In genomic region chr6:73026898-73027297, GRCm38 (mm10) we compare ENCODE assay signal across 18 mouse cellular contexts.
"Had no signal": no experiment of that assay in that cellular context is flagged by ENCODE, and none has a peak within 500 bp of the region (broad histone marks: within the 10 kb centered on the region; RNA-seq: fewer than 3 reads in every experiment).

No protein-coding gene starts in this region.

- H3K27ac ChIP-seq: liver, embryonic 13.5 days; midbrain, embryonic 10.5 days; midbrain, embryonic 15.5 days; neural tube, embryonic 12.5 days; neural tube, embryonic 15.5 days had no signal

- H3K27me3 ChIP-seq: liver, embryonic 13.5 days; midbrain, embryonic 15.5 days; neural tube, embryonic 12.5 days; neural tube, embryonic 15.5 days had no signal

- H3K4me3 ChIP-seq: liver, embryonic 13.5 days; megakaryocyte, embryonic 14.5 days; midbrain, embryonic 10.5 days; midbrain, embryonic 15.5 days; neural tube, embryonic 12.5 days; neural tube, embryonic 15.5 days had no signal

- ATAC-seq: intestine, postnatal 0 days; lung, postnatal 0 days; midbrain, embryonic 15.5 days had no signal

- H3K36me3 ChIP-seq: liver, embryonic 13.5 days; midbrain, embryonic 10.5 days; midbrain, embryonic 15.5 days; neural tube, embryonic 12.5 days; neural tube, embryonic 15.5 days had no signal

- H3K4me1 ChIP-seq: liver, embryonic 13.5 days; megakaryocyte, embryonic 14.5 days; midbrain, embryonic 10.5 days; midbrain, embryonic 15.5 days; neural tube, embryonic 12.5 days; neural tube, embryonic 15.5 days had no signal

- DNase-seq: kidney, adult 2 months; kidney, postnatal 10 days; kidney, postnatal 36 days; liver, embryonic 13.5 days; lung, adult 2 months; lung, postnatal 36 days; right cerebral cortex, adult 18-20 months; right cerebral cortex, postnatal 14 days; right cerebral cortex, postnatal 4 days; thymus, adult 18-20 months; thymus, postnatal 36 days had no signal

- H3K4me2 ChIP-seq: liver, embryonic 13.5 days; midbrain, embryonic 15.5 days; neural tube, embryonic 12.5 days; neural tube, embryonic 15.5 days had no signal

- H3K9me3 ChIP-seq: liver, embryonic 13.5 days; midbrain, embryonic 10.5 days; midbrain, embryonic 15.5 days; neural tube, embryonic 12.5 days; neural tube, embryonic 15.5 days had no signal

- H3K9ac ChIP-seq: liver, embryonic 13.5 days; midbrain, embryonic 15.5 days; neural tube, embryonic 12.5 days; neural tube, embryonic 15.5 days had no signal
